Mouse (Mus musculus) embryonic fibroblast, embryonic 13.5 days (primary cell): ENCODE results near the gene Adh6b.

Experiments used
- CTCF ChIP-seq: IDR thresholded peaks from 2 replicates; pipeline ENCODE4 v1.5.1; 2011; ENCODE audit warnings: mild to moderate bottlenecking, control low read depth, low read length, moderate library complexity, borderline replicate concordance; ENCODE audit not compliant: insufficient read depth
- POLR2A ChIP-seq: IDR thresholded peaks from 2 replicates; pipeline ENCODE4 v1.6.1; 2011; ENCODE audit warnings: low read depth, mild to moderate bottlenecking, control low read depth, low read length, moderate library complexity

DNA sequence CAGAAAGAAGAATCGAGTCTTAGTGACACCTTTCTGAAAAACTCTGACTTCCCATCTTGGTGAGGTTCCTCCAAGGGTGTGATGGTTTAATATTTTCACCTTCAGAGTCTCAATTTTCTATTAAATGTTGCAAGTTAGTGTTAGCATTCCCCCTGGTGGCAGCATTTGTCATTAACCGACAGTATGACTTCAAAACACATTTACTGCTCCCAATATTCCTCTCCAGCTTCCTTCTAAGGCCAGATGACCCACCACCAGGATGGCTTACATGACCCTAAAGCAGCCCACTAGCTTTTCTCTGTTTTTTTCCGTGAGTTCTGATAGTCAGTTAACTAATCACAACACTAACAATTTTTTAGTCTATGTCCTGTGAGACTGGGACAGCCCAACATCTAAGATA lies 63.8 kb downstream of the Adh6b start:
- TF ChIP-seq CTCF (no peak), POLR2A (no peak)
